Mouse (Mus musculus) heart, postnatal 25 days (tissue): Measurements from ENCODE around the gene Islr2. TPM values are rescaled to one million over a fixed set of nuclear protein-coding genes. Genes with fewer than 3 reads are reported as not detected.

Experiments used
- DNase-seq: peaks from one replicate; pipeline ENCODE4 v3.0.0; 2022; ENCODE audit warnings: low spot score
- intact Hi-C: fragments of 180-260 bp; cut with DNase I; formaldehyde crosslinking; loops from one replicate; pipeline ENCODE4 v1.15.1; 2025
- microRNA-seq: library from miRNA; unstranded; fragments of <30 nt; microRNA quantifications from one replicate; pipeline ENCODE4 v1.2.0, GENCODE M21; 2022
- total RNA-seq, 2 experiments: library from RNA; stranded (reverse); gene quantifications; 2 replicates each; pipeline ENCODE4 v1.2.3; 2021

Gene Islr2
- total RNA-seq, 2 experiments from 2014 or later = 1.0 to 1.2 TPM

GRCm38 (mm10) chr9:58159855-58160254 lies 44.3 kb downstream of the Islr2 start:
- intact Hi-C loops = loop anchor here (5.0 kb wide), 1 partner anchor 152 kb away; the partner anchor contains the start of gene Loxl1
- peak; percentile 36 for DNase-seq

GRCm38 (mm10) chr9:58158541-58159311 lies 45.4 kb downstream of the Islr2 start:
- DNase-seq = peak; percentile 48
- intact Hi-C loops = loop anchor here (5.0 kb wide), 1 partner anchor 154 kb away; the partner anchor contains the start of gene Loxl1

GRCm38 (mm10) chr9:58157838-58158237 lies 46.3 kb downstream of the Islr2 start:
- no peak for DNase-seq
- intact Hi-C loops = loop anchor here (5.0 kb wide), 1 partner anchor 154 kb away; the partner anchor contains the start of gene Loxl1

GRCm38 (mm10) chr9:58156819-58157560 lies 47.1 kb downstream of the Islr2 start:
- DNase-seq = no peak
- intact Hi-C loops = loop anchor here (5.0 kb wide), 1 partner anchor 155 kb away; the partner anchor contains the start of gene Loxl1

GRCm38 (mm10) chr9:58155366-58155765 lies 48.8 kb downstream of the Islr2 start:
- DNase-seq = no peak
- intact Hi-C loops = loop anchor here (5.0 kb wide), 1 partner anchor 157 kb away; the partner anchor contains the start of gene Loxl1

GRCm38 (mm10) chr9:58153095-58153494 lies 51.0 kb downstream of the Islr2 start:
- no peak for DNase-seq

GRCm38 (mm10) chr9:58150733-58151361 lies 53.3 kb downstream of the Islr2 start:
- intact Hi-C loops = no loop called here
- no peak for DNase-seq

More at GRCm38 (mm10) chr9:58153095-58153494, 51.0 kb downstream of the Islr2 start:
- intact Hi-C loops = no loop called here

GRCm38 (mm10) chr9:58148806-58149205 lies 55.3 kb downstream of the Islr2 start:
- DNase-seq = no peak
- intact Hi-C loops = no loop called here

Small RNA genes within 50 kb of the gene (microRNA-seq; reads per million reads assigned to microRNA genes)
- gene Mir6385 = not detected

Other genes starting within 250 kb of the Islr2 start
- not detected for gene Cyp11a1, start 197.9 kb downstream of the Islr2 start, total RNA-seq
- gene Stra6, start 140.5 kb downstream of the Islr2 start, total RNA-seq = 1 to 10 TPM in 1 of 2 experiments, under 1 TPM in 1; 0.23 to 1.0 TPM
- gene Ccdc33, start 85.5 kb downstream of the Islr2 start, total RNA-seq = not detected
- 10 to 100 TPM; 31.4 to 33.0 TPM for gene Islr, start within 50 bp of the Islr2 start, total RNA-seq
- gene Pml, start 45.5 kb upstream of the Islr2 start, total RNA-seq = 10 to 100 TPM in 1 of 2 experiments, 1 to 10 TPM in 1; 10.0 to 12.6 TPM
- gene Stoml1, start 48.8 kb upstream of the Islr2 start, total RNA-seq = 10 to 100 TPM; 10.3 to 13.5 TPM
- gene Loxl1, start 108.9 kb upstream of the Islr2 start, total RNA-seq = 10 to 100 TPM; 36.6 to 36.7 TPM
- not detected for gene Tbc1d21, start 166.1 kb upstream of the Islr2 start, total RNA-seq